Mouse (Mus musculus) neural tube, embryonic 11.5 days (tissue): ENCODE results near the gene P2ry2. TPM values are rescaled to one million over a fixed set of nuclear protein-coding genes. Genes with fewer than 3 reads are reported as not detected.
A peak's percentile ranks its signal among the peaks of the same experiment; 100 is the strongest.

ENCODE experiments used
- ATAC-seq: fragments of 200-750 bp; cut with Nextera tagmentation; 2 replicates; pipeline ENCODE4 v1.8.0; 2017; ENCODE audit warnings: moderate number of reproducible peaks, mild to moderate bottlenecking, moderate TSS enrichment, moderate library complexity; ENCODE audit not compliant: insufficient read depth, low FRiP score, low TSS enrichment
- DNase-seq: peaks from one replicate; pipeline ENCODE4 v3.0.0-alpha.2; 2015; ENCODE audit warnings: low spot score
- H3K27ac ChIP-seq: fragments of 300-500 bp; sonication (generic); 2 replicates; pipeline ENCODE4 v1.5.1; 2014; ENCODE audit warnings: low read depth, mild to moderate bottlenecking, low read length
- H3K27me3 ChIP-seq: fragments of 300-500 bp; sonication (generic); 2 replicates; pipeline ENCODE4 v1.6.1; 2014; ENCODE audit warnings: mild to moderate bottlenecking, low read length, mixed read lengths; ENCODE audit not compliant: control insufficient read depth, insufficient read depth
- H3K36me3 ChIP-seq: fragments of 300-500 bp; sonication (generic); 2 replicates; pipeline ENCODE4 v1.6.1; 2014; ENCODE audit warnings: mild to moderate bottlenecking, low read length, moderate library complexity, mixed read lengths; ENCODE audit not compliant: control insufficient read depth, insufficient read depth
- H3K4me1 ChIP-seq: fragments of 300-500 bp; sonication (generic); 2 replicates; pipeline ENCODE4 v1.6.1; 2014; ENCODE audit warnings: low read length, mixed read lengths; ENCODE audit not compliant: control insufficient read depth, insufficient read depth
- H3K4me2 ChIP-seq: fragments of 300-500 bp; sonication (generic); 2 replicates; pipeline ENCODE4 v1.6.1; 2014; ENCODE audit warnings: low read depth, mild to moderate bottlenecking, moderate library complexity
- H3K4me3 ChIP-seq: fragments of 300-500 bp; sonication (generic); 2 replicates; pipeline ENCODE4 v1.5.1; 2014; ENCODE audit warnings: low read depth, low read length
- H3K9ac ChIP-seq: fragments of 300-500 bp; sonication (generic); 2 replicates; pipeline ENCODE4 v1.6.1; 2014; ENCODE audit warnings: mild to moderate bottlenecking, low read length
- H3K9me3 ChIP-seq: fragments of 300-500 bp; sonication (generic); 2 replicates; pipeline ENCODE4 v1.6.1; 2016; ENCODE audit warnings: low read length; ENCODE audit not compliant: control insufficient read depth
- WGBS: fragments of 180-500 bp; shearing (Covaris S2); extraction: QIAGEN DNeasy Blood & Tissue Kit; methylation state at CpG from one replicate; pipeline ENCODE4 v1.1.7; 2014; 5-methylcytosine and 5-hydroxymethylcytosine counted together
- polyA plus RNA-seq: library from polyadenylated mRNA; unstranded; fragments of >200 nt; fragmentation: Nextera tagmentation; extraction: Ambion mirVana; gene quantifications from 2 replicates; pipeline ENCODE4 v1.2.1, GENCODE M21; 2014

Gene P2ry2
- polyA plus RNA-seq, 1 experiment from 2014 or later = 0.48 TPM

DNA sequence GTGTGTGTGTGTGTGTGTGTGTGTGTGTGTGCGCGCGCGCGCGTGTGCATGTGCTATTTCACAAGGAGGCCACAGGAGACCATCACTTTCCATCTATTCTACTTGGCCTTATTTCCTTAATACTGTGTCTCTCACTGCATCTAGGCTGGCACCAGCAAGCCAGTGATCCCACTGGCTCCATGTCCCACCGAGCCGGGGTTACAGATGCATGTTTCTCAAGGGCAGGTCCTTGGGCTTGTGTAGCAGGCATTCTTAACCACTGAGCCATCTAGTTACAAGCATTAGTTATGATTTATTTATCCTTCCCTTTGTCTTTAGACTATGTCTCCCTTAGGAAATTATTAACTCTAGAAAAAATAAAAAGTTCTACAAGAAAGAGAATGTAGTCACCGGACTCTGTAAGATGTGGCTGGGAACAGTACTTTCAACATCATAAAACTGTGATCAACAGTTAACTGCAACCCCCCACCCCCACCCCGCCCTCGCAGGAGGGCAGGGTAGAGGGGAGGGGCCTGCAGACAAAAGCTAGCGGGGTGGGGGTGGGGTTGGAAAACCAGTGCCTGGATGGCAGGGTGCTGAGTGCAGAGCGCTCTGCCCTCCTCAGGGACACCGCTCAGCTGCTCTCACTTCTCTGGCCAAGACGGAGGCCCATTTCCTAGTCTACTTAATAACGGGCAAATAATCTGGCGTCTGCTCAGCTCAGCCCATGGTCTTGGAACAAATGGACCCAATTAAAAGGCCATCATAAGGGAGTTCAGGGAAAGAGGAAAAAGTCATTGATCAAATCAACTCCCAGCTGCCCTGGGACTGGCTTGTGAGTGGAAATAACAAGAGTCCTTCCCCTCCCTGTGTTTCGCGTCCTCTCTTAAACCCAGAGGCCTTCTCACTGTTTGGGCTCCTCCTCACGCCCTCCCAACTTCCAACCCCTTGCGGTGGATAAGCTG lies 27.9 kb downstream of the P2ry2 start:
- Histone ChIP-seq H3K4me2 (no peak overlapping the region; the same call in 1 of the 2 replicates), H3K27me3 (no peaks in the 10 kb centered on the region), H3K36me3 (no peaks in the 10 kb centered on the region), H3K9ac (no peak overlapping the region), H3K4me1 (peaks cover 4% of the 10 kb centered on the region; the same call in 1 of the 2 replicates), H3K9me3 (no peaks in the 10 kb centered on the region), H3K4me3 (no peak overlapping the region), H3K27ac (no peak overlapping the region)
- DNase-seq = peak; percentile 67
- WGBS = 33% methylated on average over 21 of the region's 21 CpGs
- ATAC-seq = 0 out of 2 replicates have a peak, but pooled peaks have one; percentile 61

- Histone ChIP-seq H3K4me2 (no peak overlapping the region), H3K36me3 (no peaks in the 10 kb centered on the region), H3K4me1 (0 out of 2 replicates have a peak, but pooled peaks cover 3% of the 10 kb centered on the region), H3K4me3 (no peak overlapping the region), H3K27ac (no peak overlapping the region), H3K9me3 (no peaks in the 10 kb centered on the region), H3K27me3 (peaks cover 15% of the 10 kb centered on the region), H3K9ac (no peak overlapping the region)
- WGBS = 60% methylated on average over 2 of the region's 2 CpGs
- DNase-seq = no peak
- ATAC-seq = no peak
Measured at GRCm38 (mm10) chr7:100979175-100979574, 33.5 kb downstream of the P2ry2 start.

- DNase-seq = no peak
- Histone ChIP-seq H3K9ac (no peak overlapping the region), H3K36me3 (no peaks in the 10 kb centered on the region), H3K9me3 (no peaks in the 10 kb centered on the region), H3K4me3 (no peak overlapping the region), H3K27me3 (peaks cover 25% of the 10 kb centered on the region), H3K27ac (no peak overlapping the region), H3K4me1 (0 out of 2 replicates have a peak, but pooled peaks cover 5% of the 10 kb centered on the region), H3K4me2 (no peak overlapping the region)
- ATAC-seq = no peak
- 90% methylated on average over 5 of the region's 5 CpGs for WGBS
Measured at GRCm38 (mm10) chr7:100978171-100978570, 34.5 kb downstream of the P2ry2 start.

DNA sequence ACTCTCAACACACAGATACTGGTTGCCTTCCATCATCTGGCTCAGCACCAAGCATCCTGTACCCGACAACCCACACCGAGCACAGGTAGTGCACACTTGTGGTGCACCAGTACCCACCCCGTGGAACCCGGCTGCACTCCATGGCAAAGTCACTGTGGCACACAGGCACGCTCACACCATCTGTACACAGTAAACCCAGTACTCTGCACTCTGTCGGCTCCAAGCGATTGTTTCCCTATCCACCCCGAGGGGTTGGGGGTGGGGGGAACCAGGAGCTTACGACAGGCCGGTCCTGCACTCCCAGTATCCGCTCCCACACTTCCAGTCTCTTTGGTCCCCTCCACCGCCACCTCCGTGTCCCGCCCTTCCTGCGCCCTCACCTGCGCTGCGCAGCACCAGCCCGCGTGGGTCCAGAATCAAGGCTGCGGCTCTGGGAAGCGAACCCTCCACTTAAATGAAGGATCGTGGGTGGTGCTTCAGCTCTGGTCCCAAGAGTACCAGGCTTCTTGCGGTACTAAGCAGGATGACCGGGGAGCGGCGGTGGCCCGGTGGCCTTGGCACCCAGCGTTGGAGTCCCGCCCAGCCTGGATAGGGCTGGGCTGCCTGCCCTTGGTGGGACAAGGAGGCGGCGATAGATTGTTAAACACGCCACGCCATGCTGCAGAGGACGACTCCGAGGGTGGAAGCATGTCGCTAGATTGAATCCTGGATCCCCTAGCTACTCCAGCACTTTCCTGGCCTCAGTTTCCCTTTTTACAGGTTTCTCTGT lies 38.3 kb downstream of the P2ry2 start, which contains the start of gene P2ry6:
TSS of gene P2ry6 (minus strand) at position 515 of the 769 bp plus-strand sequence.
- 3% methylated on average over 34 of the region's 36 CpGs for WGBS
- DNase-seq = no peak
- H3K9ac ChIP-seq = peak within 1 kb of the TSS; percentile 39; the same call in 1 of the 2 replicates
- no peaks in the 10 kb centered on the region for H3K36me3 ChIP-seq
- no peak for ATAC-seq
- no peaks in the 10 kb centered on the region for H3K9me3 ChIP-seq
- H3K4me1 ChIP-seq = 0 out of 2 replicates have a peak, but pooled peaks cover 5% of the 10 kb centered on the region
- peak within 1 kb of the TSS; percentile 27 for H3K4me3 ChIP-seq
- peaks cover 26% of the 10 kb centered on the region for H3K27me3 ChIP-seq
- peak within 1 kb of the TSS; percentile 43 for H3K4me2 ChIP-seq
- H3K27ac ChIP-seq = no peak within 1 kb of the TSS

GRCm38 (mm10) chr7:100972875-100973274 lies 39.8 kb downstream of the P2ry2 start:
- Histone ChIP-seq H3K4me2 (no peak overlapping the region), H3K9ac (no peak overlapping the region), H3K36me3 (no peaks in the 10 kb centered on the region), H3K27ac (no peak overlapping the region), H3K4me3 (no peak overlapping the region), H3K27me3 (peaks cover 26% of the 10 kb centered on the region), H3K4me1 (0 out of 2 replicates have a peak, but pooled peaks cover 5% of the 10 kb centered on the region), H3K9me3 (no peaks in the 10 kb centered on the region)
- no peak for ATAC-seq
- 46% methylated on average over 3 of the region's 3 CpGs for WGBS
- no peak for DNase-seq

DNA sequence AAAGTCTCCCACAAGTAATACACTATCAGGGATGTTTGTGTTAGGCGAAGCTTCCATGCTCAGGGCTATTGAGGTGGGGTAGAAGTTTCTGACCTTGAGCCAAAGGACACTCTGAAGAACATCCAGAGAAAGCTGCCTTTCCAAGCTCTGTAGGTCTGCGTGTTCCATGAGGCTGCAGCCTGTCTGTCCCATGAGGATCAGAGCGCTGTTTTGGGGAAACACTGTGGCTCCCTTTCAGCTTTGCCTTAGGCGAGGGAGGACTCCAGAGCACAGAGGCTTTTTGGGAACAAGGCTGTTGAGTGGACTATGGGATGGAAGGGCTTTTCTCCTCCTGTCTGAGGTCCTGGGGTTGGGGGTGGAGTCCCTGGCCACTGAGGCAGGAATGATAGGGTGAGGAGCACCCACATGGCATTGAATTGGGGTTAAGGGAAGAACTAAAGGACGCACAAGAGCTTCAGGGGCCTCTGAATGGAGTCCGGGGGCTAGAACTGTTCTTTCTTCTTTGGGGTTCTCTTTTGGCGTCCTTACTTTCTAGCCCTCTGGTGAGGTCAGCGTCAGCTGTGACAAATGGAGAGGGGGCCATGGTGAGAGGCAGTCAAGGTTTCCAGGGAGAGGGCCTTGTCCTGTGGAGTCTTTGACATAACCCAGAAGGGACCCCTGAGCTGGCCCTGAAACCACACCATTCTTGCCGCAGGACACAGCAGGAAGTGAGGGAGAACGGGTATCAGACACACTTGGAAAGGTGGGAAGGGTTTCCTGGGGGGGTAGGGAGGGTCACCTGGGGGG lies 43.6 kb downstream of the P2ry2 start:
- no peak for DNase-seq
- 78% methylated on average over 10 of the region's 10 CpGs for WGBS
- ATAC-seq = no peak
- Histone ChIP-seq H3K4me3 (no peak overlapping the region), H3K9ac (no peak overlapping the region), H3K4me2 (no peak overlapping the region), H3K4me1 (0 out of 2 replicates have a peak, but pooled peaks cover under 1% of the 10 kb centered on the region), H3K27me3 (peaks cover 10% of the 10 kb centered on the region), H3K9me3 (no peaks in the 10 kb centered on the region), H3K36me3 (no peaks in the 10 kb centered on the region), H3K27ac (no peak overlapping the region)

- no peak for ATAC-seq
- WGBS = 81% methylated on average over 6 of the region's 6 CpGs
- no peaks in the 10 kb centered on the region for H3K9me3 ChIP-seq
- H3K27ac ChIP-seq = no peak overlapping the region
- peaks cover 3% of the 10 kb centered on the region for H3K27me3 ChIP-seq
- H3K36me3 ChIP-seq = no peaks in the 10 kb centered on the region
- no peak overlapping the region for H3K4me3 ChIP-seq
- no peak for DNase-seq
- H3K4me1 ChIP-seq = no peaks in the 10 kb centered on the region
- no peak overlapping the region for H3K9ac ChIP-seq
- no peak overlapping the region for H3K4me2 ChIP-seq
Measured at GRCm38 (mm10) chr7:100968376-100968775, 44.3 kb downstream of the P2ry2 start.

DNA sequence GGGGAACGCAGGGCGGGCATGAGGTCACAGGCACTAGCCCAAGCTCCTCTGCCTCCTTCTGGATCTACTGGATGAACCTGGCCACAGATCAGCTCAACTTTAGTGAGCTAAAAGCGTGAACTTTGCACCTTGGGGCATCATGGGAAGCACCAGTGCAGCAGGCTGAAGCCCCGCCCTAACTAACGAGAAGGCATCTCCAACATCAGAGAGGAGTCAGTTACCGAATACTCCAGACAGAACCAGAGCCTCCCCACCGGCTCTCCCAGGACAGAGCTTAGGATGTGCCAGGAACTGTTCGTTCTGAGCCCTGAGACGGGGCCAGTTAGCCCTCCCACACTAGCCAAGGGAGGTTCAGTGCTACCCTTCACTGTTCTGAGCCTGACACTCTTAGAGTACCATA lies 44.8 kb downstream of the P2ry2 start:
- no peaks in the 10 kb centered on the region for H3K4me1 ChIP-seq
- H3K27ac ChIP-seq = no peak overlapping the region
- H3K36me3 ChIP-seq = no peaks in the 10 kb centered on the region
- H3K9me3 ChIP-seq = no peaks in the 10 kb centered on the region
- H3K9ac ChIP-seq = no peak overlapping the region
- DNase-seq (no peak), ATAC-seq (no peak)
- WGBS = 82% methylated on average over 9 of the region's 9 CpGs
- H3K4me2 ChIP-seq = no peak overlapping the region
- H3K4me3 ChIP-seq = no peak overlapping the region
- no peaks in the 10 kb centered on the region for H3K27me3 ChIP-seq
